Mouse (Mus musculus) layer of hippocampus, postnatal 10 days (tissue): ENCODE data around the gene Mthfsd. TPM values are rescaled to one million over a fixed set of nuclear protein-coding genes. Genes with fewer than 3 reads are reported as not detected.
"Not testable (repeated sequence)": the region's sequence is repeated elsewhere in the genome, so short reads cannot be mapped to it uniquely, and the experiment has no call there.

Experiments used
- DNase-seq, 2 experiments: peaks; one replicate each; pipeline ENCODE4 v3.0.0; 2021; ENCODE audit warnings: low spot score in 2 of 2
- long read RNA-seq: library from polyadenylated mRNA; stranded (forward); transcript quantifications from one replicate; pipeline ENCODE4 v2.0.0, GENCODE M21; 2023
- total RNA-seq, 2 experiments: library from RNA; stranded (reverse); gene quantifications; 2 replicates each; pipeline ENCODE4 v1.2.3; 2021

The Mthfsd gene
- 10 to 100 TPM; 28.1 to 29.3 TPM for total RNA-seq
- long read RNA-seq, partial matches to known transcripts, result 1 of 16 reads
- long read RNA-seq, other reads (novel, unspliced or antisense), result 12 of 16 reads

DNA sequence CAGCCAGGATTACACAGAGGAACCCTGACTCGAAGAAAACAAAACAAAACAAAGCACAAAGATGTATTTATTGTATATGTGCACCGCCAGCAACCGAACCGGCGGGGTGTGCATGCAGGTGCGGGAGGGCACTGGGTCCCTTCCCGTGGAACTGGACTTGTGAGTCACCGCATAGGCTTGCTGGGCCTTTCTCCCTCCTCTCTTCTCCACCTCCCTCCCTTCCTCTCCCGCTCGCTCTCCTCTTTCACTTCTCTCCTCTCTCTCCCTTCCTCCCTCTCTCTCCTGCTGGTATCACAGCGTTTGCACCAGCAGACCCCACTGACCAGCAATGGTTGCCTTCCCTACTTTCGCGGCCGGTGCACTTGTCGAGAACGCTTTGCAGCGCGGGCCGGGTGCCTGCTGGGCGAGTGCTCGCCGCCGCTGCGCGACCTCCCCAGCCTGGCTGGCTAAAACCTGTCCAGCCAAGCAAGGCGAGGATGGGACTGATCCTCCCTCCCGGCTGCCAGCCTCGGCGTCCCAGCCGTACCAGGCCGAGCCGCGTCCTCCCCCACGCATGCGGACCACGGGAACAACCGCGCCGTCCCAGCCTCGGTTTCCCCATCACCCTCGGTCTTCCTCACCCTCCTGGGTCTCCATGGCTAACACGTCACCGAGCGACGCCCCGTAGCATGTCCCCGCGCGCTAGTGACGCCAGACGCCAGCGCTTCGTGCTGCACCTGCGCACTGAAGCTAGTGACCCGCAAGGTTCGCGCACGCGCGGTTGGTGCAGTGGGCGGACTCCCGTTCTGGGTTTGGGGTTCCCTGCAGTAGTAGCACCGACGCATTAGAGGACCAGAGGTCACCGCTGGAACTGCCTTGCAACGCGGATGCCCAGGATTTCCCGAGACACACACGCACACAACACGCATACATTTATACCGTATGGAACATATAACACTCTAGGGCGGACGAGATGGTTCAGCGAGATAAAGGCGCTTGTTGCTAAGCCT lies at the start of gene Mthfsd:
Gene Mthfsd (minus strand): TSS at position 725 of the 989 bp plus-strand sequence.
- peak; percentile 99 for DNase-seq

DNA sequence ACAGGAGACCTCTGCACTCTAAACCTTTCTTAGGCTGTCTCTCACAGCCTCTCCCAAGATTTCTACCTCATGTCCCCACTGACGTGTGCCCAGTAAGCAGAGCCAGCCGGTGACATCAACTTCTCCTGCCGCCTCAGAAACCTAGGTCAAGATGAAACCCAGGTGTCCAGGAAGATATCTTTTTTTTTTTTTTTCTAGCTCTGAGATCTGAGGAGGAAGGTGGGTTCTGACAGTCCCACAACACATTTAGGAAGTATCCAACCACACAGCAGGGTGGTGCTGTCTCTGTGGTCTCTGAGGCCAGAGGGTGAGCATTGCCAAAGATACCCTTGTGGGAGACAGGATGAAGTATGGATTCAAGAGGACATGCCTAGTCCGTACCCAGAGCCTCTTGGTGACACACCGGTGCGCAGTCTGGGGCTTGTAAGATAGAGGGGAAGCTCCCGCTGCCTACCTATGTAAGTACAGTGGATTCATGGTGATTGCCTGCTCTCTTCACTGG lies 48.8 kb upstream of the Mthfsd start:
- no peak for DNase-seq

DNA sequence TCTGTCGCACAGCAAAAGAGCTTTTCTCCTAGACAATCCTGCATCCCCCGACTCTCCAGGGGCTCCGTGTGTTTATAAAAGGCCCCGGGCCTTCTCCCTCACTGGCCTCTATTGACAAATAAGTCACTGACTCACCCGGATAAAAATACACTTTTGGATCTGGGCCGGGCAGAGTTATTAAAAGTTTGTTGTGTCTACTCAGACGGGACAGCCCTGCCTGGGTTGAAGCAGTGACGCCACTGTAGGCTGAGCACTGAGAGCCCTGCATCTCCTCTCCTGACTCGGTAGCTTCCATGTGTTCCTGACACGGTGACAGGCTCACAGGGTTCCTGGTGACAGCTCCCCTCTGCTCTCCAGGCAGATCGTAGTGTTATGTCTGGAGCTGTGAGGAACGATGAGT lies 44.2 kb upstream of the Mthfsd start:
- no peak for DNase-seq

DNA sequence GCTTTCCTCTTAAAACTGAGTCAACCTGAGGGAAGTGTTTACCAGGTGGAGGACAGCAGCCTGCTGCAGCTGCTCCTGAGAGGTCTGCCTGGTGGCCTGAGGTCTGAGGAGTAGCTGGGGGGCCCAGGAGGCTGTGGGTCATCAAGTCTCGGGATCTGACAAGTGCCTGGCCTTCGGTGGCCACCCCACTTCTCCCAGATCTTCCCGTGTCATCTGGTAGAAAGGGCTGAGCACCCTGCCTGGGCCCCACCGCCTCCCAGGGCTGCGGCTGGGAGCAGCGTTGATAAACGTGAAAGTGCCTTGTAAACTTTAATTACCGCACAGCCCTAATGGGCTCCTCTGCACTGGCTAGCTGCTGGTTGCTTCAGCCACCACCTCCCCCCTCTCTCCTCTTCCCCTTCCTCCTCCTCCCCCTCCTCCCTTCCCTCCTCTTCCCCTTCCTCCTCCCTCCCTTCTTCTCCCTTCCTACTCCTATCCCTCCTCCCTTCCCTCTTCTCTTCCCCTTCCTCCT lies 40.4 kb upstream of the Mthfsd start:
- DNase-seq, result no peak

DNA sequence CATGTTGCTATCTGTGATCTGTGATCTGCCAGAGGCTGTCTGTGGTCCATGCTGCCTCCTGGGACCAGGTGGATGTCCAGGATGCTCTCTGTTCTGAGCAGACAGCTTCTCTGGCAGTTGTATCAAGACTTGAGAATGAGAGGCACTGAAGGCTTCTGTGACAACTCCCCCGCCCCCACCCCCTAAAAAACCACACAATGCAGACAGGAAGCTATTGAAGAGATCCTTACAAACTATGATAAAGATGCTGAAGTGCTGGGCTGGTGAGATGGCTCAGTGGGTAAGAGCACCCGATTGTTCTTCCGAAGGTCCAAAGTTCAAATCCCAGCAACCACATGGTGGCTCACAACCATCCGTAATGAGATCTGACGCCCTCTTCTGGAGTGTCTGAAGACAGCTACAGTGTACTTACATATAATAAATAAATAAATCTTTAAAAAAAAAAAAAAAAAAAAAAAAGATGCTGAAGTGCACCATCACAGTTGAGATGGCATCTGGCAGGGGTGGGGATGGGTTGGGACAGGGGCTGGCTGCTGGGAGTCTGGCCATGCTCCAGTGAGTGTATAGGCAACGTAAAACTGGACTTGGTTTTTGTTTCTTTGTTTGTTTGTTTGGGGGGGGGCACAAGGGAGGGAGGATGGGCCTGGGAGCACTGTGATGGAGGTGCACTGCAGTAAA lies 37.4 kb upstream of the Mthfsd start:
- not testable (repeated sequence) for DNase-seq

DNA sequence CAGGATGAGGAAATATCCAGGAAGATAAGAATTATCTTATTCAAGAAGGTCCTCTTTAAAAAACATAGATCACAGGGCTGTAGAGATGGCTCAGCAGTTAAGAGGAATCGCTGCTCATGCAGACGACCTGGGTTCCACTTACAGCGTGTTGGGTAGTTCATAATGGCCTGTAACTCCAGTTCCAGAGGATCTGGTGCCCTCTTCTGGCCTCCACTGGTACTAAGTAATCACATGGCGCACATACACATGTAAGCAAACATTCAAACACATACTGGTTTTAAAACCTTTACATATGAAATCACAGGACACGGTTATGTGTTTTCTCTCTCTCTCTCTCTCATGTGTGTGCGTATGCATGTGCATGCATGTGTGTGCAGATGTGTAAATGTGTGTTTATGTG lies 28.7 kb upstream of the Mthfsd start:
- DNase-seq, result no peak

DNA sequence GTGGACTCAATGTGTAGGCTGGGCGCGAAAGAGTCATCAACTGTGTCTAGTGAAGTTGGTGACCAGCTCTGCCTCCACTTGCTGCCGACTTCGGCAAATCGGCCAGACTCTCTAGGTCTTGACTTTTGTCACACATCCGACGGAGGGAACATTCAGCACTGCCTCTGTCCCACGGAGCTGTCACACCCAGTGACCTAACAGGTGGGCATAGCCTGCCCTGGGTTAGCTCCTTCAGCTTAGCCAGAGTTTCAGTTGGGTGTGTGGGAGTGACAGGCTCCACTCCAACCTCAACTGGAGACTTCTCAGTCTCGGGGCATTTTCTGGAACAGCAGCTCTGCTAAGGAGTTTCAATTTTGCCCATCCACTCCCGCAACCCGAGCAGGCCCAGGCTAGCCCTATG lies 26.3 kb upstream of the Mthfsd start:
- no peak for DNase-seq

DNA sequence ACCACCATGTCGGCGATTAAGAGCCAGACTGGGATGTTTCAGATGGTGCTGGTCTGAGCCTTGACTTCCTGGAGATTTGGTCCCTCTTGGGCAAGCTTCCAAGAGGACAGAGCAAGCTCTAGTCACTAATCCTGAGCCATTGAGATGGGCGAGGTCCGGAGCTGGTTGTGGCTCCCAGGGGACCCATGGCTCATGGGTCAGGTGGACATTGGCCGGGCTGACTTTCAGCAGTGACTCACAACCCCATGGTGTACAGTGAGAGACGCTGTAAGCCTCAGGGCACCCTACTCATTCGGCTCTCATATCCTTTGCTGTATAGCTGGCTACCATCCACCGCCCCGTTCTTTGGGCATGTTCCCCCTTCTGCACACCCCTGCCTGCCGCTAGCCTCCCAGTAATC lies 25.9 kb upstream of the Mthfsd start:
- DNase-seq, result no peak

DNA sequence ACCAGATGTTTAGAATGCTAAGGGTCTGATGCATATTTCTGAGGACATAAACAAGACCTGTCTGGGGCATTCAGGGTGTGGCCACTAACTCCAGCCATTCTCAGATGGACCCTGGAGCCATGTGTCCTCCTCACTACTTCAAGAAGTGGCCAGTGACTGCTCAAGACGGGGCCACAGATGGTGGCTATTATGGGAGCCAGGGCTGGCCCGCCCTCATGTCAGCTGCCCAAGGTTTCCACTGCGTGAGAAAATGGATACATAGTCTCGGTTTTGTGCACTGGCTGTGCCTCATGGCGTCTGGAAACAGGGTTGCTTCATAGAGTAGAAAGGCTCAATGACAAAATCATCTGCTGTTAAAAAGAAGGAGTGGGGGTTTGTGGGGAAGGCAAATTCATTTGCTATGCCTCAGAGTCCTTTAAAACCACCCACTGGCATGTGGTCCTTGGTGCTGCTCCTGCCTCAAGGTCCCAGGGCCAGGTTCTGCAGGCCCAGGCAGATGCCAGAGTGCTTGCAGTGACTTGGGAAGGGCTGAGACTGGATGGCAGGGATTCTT lies 24.8 kb upstream of the Mthfsd start:
- DNase-seq, result no peak

DNA sequence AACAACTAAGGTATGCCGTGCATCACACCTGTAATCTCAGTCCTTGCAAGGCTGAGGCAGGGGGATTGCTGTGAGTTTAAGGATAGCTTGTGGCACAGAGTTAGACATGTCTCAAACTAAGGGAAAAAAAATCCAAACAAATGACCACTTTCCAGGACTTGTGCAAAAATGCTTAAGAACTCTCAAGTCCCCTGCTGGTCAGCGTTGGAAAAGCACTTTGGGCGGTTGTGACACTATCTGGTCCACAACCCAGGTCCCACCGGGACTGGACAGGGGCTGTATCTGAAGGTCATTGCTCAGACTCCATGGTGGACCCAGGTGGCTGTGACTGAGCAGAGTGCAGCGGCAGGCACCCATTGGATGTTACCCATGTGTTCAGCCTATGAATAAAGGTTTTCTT lies 22.3 kb upstream of the Mthfsd start:
- DNase-seq, result no peak

DNA sequence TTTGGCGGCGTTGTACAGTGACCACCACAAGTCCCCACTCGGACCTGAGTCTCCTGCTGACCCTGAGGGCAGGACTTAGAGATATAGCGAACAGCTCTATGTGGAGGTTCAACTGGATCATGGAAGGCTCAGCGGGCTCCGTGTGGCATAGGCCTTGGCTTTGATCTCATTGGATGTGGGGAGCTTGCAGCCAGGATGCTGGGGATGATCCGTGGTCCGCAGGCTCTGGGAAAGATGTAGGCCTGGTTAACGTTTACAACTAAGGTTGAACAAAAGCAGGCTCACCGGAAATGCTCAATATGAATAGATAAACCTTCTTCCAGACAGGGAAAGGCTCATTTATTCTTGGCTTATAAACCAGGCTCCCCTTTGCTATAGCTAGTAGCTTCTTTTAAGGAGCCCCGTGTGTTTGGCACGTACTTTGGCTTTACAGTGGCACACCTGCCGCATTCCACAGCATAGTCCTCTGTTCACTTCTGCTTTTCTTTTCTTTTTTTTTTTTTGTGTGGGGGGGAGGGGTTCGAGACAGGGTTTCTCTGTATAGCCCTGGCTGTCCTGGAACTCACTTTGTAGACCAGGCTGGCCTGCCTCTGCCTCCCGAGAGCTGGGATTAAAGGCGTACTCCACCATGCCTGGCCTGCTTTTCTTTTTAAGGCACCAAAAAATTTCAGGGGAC lies 21.2 kb upstream of the Mthfsd start:
- no peak for DNase-seq

DNA sequence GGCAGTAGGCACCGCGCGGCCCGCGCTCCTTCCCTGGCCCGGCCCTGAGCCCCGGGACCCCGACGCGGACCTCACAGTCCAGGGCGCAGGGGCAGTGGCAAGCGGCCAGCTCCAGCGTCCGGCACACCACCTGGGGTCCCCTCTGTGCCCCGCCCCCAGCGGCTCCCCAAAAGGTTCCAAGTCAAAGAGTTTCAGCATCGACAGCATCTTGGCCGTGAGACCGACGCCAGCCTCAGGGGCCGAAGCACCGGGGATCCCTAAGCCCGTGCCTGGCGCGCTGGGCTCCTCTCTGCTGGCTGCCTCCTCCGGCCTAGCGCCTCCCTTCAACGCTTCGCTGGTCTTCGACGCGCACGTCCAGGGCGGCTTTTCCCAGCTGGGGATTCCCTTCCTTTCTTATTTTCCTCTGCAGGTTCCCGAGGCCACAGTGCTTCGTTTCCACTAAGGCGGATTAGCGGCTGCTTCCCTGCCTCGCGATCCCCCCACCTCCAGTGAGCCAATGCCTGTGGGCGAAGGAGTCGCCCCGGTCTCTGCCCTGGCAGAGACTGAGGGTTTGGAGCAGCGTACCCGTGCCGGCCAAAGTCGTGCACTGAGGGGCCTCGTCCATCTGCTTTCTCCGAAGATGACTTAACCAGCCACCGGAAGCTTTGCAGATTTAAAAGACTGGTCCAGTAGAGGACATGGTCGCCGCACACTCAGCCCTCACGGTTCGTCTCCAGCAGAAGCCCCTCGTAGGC lies 20.5 kb upstream of the Mthfsd start:
- DNase-seq, result no peak

DNA sequence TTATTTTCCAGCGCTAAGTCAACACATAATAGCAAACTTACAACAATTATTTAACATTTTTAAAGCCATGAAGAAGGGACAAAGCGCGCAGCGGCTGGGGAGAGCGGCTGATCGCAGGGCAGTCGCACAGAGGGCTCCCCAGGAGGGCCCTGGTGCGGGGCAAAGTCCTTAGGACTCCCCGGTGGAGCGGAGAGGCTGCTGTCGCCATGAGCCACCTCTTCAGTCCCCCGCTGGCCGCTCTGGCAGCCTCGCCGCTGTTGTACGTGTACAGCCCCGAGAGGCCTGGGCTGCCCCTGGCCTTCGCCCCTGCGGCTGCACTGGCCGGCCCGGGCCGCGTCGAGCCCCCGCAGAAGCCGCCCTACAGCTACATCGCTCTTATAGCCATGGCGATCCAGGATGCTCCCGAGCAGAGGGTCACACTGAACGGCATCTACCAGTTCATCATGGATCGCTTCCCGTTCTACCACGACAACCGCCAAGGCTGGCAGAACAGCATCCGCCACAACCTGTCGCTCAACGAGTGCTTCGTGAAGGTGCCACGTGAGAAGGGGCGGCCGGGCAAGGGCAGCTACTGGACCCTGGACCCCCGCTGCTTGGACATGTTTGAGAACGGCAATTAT lies 19.7 kb upstream of the Mthfsd start, which contains the start of gene Foxl1:
Gene Foxl1 (plus strand): TSS at position 185 of the 620 bp plus-strand sequence.
- DNase-seq, result peak in 1 of 2 experiments; percentile 24

DNA sequence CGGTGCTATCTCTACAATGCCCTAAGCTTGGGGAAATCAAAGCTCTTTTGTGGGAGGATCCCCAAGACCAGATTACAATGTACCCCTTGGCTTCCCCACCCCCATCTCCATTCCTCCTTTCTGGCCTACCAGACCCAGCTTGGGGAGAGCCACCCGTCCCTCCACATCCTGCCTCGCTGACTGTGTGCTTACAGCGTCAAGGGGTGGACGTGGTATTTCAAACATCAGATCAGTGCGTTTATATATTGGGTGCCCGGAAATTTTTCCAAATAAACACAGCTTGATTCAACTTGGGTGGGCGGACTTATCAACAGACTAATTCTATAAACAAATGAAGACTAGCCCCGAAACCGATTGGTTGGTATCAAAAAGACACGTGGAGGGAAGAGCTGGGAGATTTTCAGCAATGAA lies 19.1 kb upstream of the Mthfsd start:
- DNase-seq, result no peak

DNA sequence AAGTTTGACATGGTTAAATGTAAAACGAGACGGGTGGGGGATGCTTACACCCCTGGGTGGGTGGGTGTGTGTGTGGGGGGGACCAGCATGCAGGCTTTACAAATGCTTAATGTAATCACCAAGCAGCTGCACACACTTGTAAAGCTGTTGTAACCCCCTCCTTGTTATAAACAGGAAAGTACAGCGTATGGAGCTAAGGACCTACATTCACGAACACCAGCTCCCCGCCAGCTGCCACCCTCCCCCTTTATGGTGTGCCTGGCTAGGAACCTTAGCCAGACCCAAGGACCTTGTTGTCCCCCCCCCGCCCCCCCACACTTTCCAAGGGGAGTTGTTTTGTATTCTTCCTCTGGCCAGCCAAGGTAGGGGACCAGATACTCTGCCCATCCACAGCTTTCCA lies 18.5 kb upstream of the Mthfsd start:
- no peak for DNase-seq

DNA sequence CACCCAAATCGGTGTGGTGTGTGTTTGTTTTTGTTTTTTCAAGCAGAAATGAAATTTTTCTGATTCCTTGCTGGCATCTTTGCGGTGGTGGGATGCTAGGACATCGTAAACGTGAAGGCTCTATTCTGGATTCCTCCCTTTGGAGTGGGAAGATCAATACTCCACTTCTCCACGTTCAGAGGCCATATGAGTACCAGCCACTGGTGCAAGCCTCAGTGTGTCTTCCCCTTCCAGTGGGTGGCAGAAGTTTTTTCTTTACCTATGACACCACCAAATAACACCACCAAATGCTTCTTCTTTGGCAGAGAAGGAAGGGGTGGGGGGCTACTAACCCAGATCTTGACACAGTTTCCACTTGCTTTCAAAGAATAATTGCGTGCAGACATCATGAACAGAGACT lies 18.0 kb upstream of the Mthfsd start:
- DNase-seq, result no peak

DNA sequence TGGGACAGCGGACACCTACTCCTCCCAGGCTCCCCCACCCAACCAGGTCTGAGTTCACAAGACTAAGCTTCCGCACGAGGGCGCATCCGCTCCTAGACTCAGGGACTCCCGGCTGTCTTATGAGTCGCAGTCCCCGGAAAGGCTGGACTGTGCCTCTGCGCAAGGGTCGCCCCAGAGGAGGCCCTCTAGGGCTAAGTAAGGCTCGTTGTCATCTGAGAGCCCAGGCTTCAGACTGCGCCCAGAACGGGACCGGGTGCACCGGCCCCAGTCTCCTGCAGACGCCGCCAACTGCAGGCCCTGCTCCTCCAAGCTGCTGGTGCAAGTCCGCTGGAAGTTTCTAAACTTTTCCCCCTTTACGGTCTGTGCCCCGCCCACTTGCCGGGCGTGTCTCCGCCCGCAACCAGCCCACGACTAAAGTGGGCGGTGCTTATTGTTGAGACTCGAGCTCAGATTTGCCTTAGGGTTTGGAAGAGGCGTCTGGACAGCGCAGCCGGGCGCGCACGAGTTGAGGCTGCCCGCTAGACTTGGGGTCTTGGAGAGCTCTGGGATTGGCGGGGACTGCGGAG lies 17.2 kb upstream of the Mthfsd start:
- peak; percentile 60 to 73 for DNase-seq

DNA sequence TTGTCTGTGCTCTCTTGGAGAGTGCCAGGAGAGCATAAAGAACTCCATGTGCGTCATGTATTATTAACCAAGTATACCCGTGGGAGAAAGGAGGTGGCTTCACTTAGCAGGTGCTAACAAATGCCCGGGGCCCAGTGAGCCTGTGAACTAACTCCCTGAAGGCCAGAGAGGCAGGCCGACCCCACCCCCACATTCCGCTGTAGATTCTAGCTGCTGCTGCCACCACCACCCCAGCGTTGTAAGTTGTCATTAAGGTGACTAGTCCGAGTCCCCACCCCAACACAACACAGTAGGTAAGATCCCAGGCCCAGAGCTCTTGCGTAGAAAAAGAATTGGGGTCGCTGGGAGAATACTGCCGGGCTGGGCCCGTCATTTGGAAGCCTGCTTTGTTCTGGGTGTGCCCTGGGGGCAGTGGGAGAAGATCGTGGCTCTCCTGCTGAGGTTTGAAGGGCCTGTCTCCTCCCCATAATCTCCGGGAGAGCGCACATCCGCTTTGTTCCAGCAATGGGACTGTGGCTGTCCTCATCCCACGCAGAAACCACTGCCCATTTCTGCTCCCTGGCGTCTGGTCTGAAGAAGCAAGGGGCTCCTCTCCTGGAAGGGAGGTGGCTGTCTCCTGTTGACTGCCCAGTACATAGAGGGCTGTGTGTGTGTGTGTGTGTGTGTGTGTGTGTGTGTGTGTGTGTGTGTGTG lies 16.5 kb upstream of the Mthfsd start:
- DNase-seq, result no peak

DNA sequence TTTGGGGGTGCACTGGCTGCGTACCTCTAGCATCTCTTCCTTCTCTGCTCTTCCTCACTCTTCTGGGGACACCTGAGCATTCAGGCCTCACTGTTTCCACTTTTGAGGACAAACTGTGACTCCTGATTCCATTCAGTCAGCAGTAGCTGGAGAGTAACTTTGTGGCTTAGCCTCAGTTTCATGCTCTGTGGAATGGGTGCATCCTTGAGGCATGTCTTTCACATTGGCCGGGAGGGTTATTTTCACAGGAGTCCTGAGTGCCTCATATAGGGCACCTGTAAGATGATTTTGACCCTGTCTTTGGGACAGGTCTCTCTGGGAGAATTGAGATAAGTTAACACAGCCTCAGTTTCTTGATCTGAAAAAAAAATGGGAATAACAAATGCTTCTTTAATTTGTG lies 14.9 kb upstream of the Mthfsd start:
- DNase-seq, result no peak
